22 mouse cellular contexts compared by ENCODE assay signal in the genomic region with DNA sequence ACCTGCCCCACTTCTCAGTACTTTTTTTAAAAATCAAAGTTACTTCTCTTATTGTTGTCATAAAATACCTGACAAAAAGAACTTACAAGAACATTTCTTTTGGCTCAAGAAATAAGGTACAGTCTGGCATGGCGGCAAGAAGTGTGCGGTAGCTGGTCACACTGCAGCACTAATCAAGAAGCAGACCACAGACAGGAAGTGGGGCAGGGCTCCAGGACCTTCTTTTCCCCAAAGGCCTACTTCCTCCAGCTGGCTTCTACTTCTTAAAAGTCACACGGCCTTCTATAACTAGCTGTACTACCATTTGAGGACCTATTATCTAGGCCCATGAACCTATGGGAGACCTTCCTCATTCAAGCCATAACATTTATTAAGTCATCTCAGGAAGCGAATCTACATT. TPM values are rescaled to one million over a fixed set of nuclear protein-coding genes. Genes with fewer than 3 reads are reported as not detected.
A peak's percentile ranks its signal among the peaks of the same experiment; 100 is the strongest.
DNase-seq lines count a peak whose midpoint lies in the region; ATAC-seq lines count a peak whose summit lies in the region.
"Had no signal": no experiment of that assay in that cellular context is flagged by ENCODE, and none has a peak within 500 bp of the region (broad histone marks: within the 10 kb centered on the region; RNA-seq: fewer than 3 reads in every experiment).

No protein-coding gene starts in this region.

- no peaks in the 10 kb centered on the region for H3K36me3 ChIP-seq in splenic B cell, adult 2 months (ENCODE audit: control insufficient read depth, insufficient read depth, low read length, poor library complexity, severe bottlenecking)
- H3K36me3 ChIP-seq: forebrain, embryonic 10.5 days; G1E had no signal

- H3K27me3 ChIP-seq in splenic B cell, adult 2 months (ENCODE audit: control insufficient read depth, insufficient read depth, low read length, poor library complexity, severe bottlenecking): no peaks in the 10 kb centered on the region; the same call in 1 of the 2 replicates
- H3K27me3 ChIP-seq: forebrain, embryonic 13.5 days; heart, embryonic 15.5 days; Patski had no signal

- DNase-seq in spleen, postnatal 36 days (ENCODE audit: low spot score in 2 of 2): peak; percentile 4 to 17
- no peak for DNase-seq in spleen, postnatal 10 days (ENCODE audit: low spot score in 2 of 2)
- DNase-seq in splenic B cell, adult 2 months (ENCODE audit: low read depth, low spot score): peak; percentile 12
- no peak for DNase-seq in urinary bladder, postnatal 36 days (ENCODE audit: low spot score in 2 of 2)
- DNase-seq in layer of hippocampus, adult 8-10 months (ENCODE audit: low spot score in 2 of 2): no peak
- DNase-seq: adrenal gland, postnatal 10 days; adrenal gland, postnatal 36 days; cerebellum, adult 18-20 months; cerebellum, adult 9-10 months; cerebellum, postnatal 14 days; gastrocnemius, postnatal 10 days; gastrocnemius, postnatal 36 days; heart, postnatal 14 days; heart, postnatal 4 days had no signal

- peak; percentile 44; the same call in 1 of the 2 replicates for ATAC-seq in granulocyte monocyte progenitor cell, adult 5-6 weeks (replicated peaks; ENCODE audit: poor library complexity, severe bottlenecking)
- ATAC-seq: forebrain, embryonic 13.5 days; forebrain, embryonic 16.5 days; hindbrain, postnatal 0 days; Patski had no signal

RNA-seq across cellular contexts. Expression of a gene that starts 4.4 kb away (rescaled TPM):
- total RNA-seq in granulocyte monocyte progenitor cell, adult 5-6 weeks (2014; fragmentation: Nextera tagmentation): 0.17 TPM in 1 of 2 replicates, not detected in the other
- not detected in 2 replicates for total RNA-seq in granulocyte monocyte progenitor cell, adult 5-6 weeks (2017)
- total RNA-seq in layer of hippocampus, adult 8-10 months (2022): 10 to 100 TPM; 25.0 to 30.9 (median 28.5) TPM
- total RNA-seq: G1E had no signal

Comparison
In these comparisons a context has a peak if more than half of its experiments do, and no peak if none do; other contexts are left out.
1. DNase-seq: peak in spleen, postnatal 36 days (2 of 2) and splenic B cell, adult 2 months (single experiment); none in spleen, postnatal 10 days (0 of 2), urinary bladder, postnatal 36 days (0 of 2) and layer of hippocampus, adult 8-10 months (0 of 2).
2. RNA of a gene that starts 4.4 kb away (total RNA-seq): 25.0 to 30.9 TPM in layer of hippocampus, adult 8-10 months; 0.17 TPM in granulocyte monocyte progenitor cell, adult 5-6 weeks; every median in the first group is over 10 times any median in the second.